Comparison of ENCODE assay signal across 8 mouse cellular contexts in the genomic region with DNA sequence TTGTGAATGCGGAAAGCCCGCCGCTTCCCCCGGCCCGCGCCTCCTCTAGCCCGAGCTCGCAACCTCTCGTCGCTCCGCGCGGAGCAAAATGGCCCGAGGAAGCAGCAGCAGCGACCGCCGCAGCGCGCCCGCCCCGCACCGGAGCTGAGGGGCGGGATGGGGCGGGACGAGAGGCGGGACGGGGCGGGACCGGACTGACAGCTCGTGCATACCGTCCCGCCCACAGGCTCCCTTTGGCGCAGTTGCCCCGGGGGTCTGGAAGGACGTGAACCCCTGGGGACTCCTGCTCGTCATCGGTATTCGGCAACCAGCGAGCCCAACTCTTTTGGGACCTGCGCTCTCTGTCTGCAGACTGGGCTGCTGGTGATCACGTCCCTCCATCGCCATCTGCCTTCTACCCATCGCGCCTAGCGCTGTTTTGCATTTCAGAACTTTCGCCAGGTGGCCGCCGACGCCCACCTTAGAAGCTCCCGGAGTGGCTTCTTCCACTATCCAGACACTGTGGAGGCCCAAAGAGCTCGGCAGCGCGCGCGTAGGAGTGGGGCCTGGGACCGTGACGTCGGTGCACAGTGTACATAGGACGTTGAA. TPM values are rescaled to one million over a fixed set of nuclear protein-coding genes. Genes with fewer than 3 reads are reported as not detected.
DNase-seq lines count a peak whose midpoint lies in the region; ATAC-seq lines count a peak whose summit lies in the region.

TSS of gene Fnbp1 (minus strand) at position 142 of the 588 bp plus-strand sequence.

- DNase-seq in adrenal gland, adult (ENCODE audit: inconsistent age in 2 of 2, low spot score in 1 of 2), result peak; percentile 90 to 97
- DNase-seq in embryo, embryonic 10 days (ENCODE audit: low spot score), result peak; percentile 83
- DNase-seq in gastrocnemius, postnatal 10 days, result peak; percentile 85
- peak; percentile 94 for DNase-seq in induced T-regulatory cell, adult 2 months (ENCODE audit: low read depth)
- DNase-seq in left cerebral cortex, postnatal 10 days (ENCODE audit: extremely low spot score in 1 of 2, low spot score in 2 of 2), result peak; percentile 76 to 92
- peak; percentile 90 for DNase-seq in right cerebral cortex, postnatal 10 days (ENCODE audit: low spot score in 2 of 2)
- peak; percentile 78 for DNase-seq in urinary bladder, postnatal 25 days (ENCODE audit: low spot score)

- ATAC-seq in megakaryocyte progenitor cell, adult 5-6 weeks (replicated peaks; ENCODE audit: poor library complexity), result peak; percentile 80

- intact Hi-C loops in left cerebral cortex, postnatal 10 days (cut with DNase I), result loop anchor here (10.0 kb wide), 2 partner anchors 87 to 117 kb away; no protein-coding TSS in a partner anchor

RNA-seq across cellular contexts. Expression of gene Fnbp1, which starts in this region (rescaled TPM):
- total RNA-seq in gastrocnemius, postnatal 10 days (2021), result 10 to 100 TPM; 27.9 to 30.3 TPM
- total RNA-seq in left cerebral cortex, postnatal 10 days (2021), result 10 to 100 TPM; 71.9 to 72.8 TPM
- total RNA-seq in megakaryocyte progenitor cell, adult 5-6 weeks (2015), result 30.7 and 44.8 TPM in 2 replicates
- 20.9 and 44.7 TPM in 2 replicates for total RNA-seq in megakaryocyte progenitor cell, adult 5-6 weeks (2017)

Comparison
In these comparisons a context has a peak if more than half of its experiments do, and no peak if none do; other contexts are left out.
1. Peak in every context shown above with its lines: DNase-seq and ATAC-seq.